Mouse (Mus musculus): ENCODE measurements around the gene Ptchd3.

Gene Ptchd3

DNA sequence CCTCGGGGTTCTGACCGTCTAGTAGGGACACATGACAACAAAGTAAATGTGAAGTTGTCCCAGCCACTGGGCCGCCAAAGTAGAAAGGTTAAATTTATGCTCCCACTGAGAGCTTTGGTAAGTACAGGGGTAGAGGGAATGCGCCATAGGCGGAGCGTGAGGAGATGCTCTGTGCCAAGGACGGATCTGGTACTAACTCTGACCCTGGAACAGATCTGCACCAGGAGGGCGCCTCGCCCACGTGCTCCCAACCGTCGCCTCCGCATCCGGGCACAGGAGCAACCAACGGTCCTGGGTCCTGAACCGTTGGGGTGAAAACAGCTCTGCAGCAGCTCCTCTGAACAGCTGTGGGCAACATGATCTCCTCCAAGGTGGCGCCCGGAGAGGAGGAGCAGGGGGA, at the start of gene Ptchd3:
Ptchd3 (plus strand) TSS at position 301 of the 400 bp plus-strand sequence.
- Histone ChIP-seq H3K9me3 (ENCODE audit: low read length) (no peaks in the 10 kb centered on the region), H3K4me3 (replicated peaks; ENCODE audit: low read length) (peak within 1 kb of the TSS; percentile 78), H3K4me1 (replicated peaks; ENCODE audit: low read depth, low read length) (peaks cover 9% of the 10 kb centered on the region; the same call in 1 of the 2 replicates), H3K27me3 (ENCODE audit: insufficient read depth, low read length) (peaks cover 37% of the 10 kb centered on the region), H3K36me3 (ENCODE audit: insufficient read depth, low read length) (no peaks in the 10 kb centered on the region)
- TF ChIP-seq POU5F1 (IDR thresholded peaks at IDR 0.05; ENCODE audit: borderline replicate concordance, low read length) (no peak), NANOG (IDR thresholded peaks at IDR 0.05; ENCODE audit: borderline replicate concordance, low read length) (no peak), CTCF (conservative IDR thresholded peaks at IDR 0.05; ENCODE audit: low read length) (no peak)

DNA sequence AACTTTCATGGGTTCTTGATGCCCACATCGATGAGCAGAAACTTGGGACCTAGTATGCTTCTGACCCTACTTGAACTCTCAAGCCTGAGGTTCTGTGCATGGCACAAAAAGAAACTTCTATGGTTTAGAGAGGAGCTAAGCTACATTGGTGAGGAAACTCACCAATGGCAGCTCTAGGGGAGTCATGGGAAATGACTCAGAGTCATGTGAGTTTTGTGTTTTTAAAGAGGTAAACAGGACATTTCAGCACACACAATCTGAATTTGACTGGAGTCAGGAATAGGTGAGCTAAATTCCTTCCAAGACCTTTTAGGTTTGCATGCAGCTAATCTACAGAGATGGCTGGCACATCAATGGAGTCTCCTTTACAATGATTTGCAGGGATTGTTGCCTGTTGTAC, 48.2 kb upstream of the Ptchd3 start:
- no peaks in the 10 kb centered on the region for H3K36me3 ChIP-seq (ENCODE audit: insufficient read depth, low read length)
- no peaks in the 10 kb centered on the region for H3K27me3 ChIP-seq (ENCODE audit: insufficient read depth, low read length)
- H3K9me3 ChIP-seq (ENCODE audit: low read length): peaks cover 25% of the 10 kb centered on the region
- no peaks in the 10 kb centered on the region for H3K4me1 ChIP-seq (replicated peaks; ENCODE audit: low read depth, low read length)
- H3K4me3 ChIP-seq (replicated peaks; ENCODE audit: low read length): no peak overlapping the region
- TF ChIP-seq NANOG (IDR thresholded peaks at IDR 0.05; ENCODE audit: borderline replicate concordance, low read length) (no peak), CTCF (conservative IDR thresholded peaks at IDR 0.05; ENCODE audit: low read length) (no peak), POU5F1 (IDR thresholded peaks at IDR 0.05; ENCODE audit: borderline replicate concordance, low read length) (no peak)

GRCm38 (mm10) chr11:121787456-121787855, 42.6 kb upstream of the Ptchd3 start:
- Histone ChIP-seq H3K4me1 (replicated peaks; ENCODE audit: low read depth, low read length) (no peaks in the 10 kb centered on the region), H3K4me3 (replicated peaks; ENCODE audit: low read length) (no peak overlapping the region), H3K36me3 (ENCODE audit: insufficient read depth, low read length) (no peaks in the 10 kb centered on the region), H3K9me3 (ENCODE audit: low read length) (no peaks in the 10 kb centered on the region), H3K27me3 (ENCODE audit: insufficient read depth, low read length) (no peaks in the 10 kb centered on the region)
- TF ChIP-seq NANOG (IDR thresholded peaks at IDR 0.05; ENCODE audit: borderline replicate concordance, low read length): no peak
- no peak for TF ChIP-seq CTCF (conservative IDR thresholded peaks at IDR 0.05; ENCODE audit: low read length)
- TF ChIP-seq POU5F1 (IDR thresholded peaks at IDR 0.05; ENCODE audit: borderline replicate concordance, low read length): no peak

DNA sequence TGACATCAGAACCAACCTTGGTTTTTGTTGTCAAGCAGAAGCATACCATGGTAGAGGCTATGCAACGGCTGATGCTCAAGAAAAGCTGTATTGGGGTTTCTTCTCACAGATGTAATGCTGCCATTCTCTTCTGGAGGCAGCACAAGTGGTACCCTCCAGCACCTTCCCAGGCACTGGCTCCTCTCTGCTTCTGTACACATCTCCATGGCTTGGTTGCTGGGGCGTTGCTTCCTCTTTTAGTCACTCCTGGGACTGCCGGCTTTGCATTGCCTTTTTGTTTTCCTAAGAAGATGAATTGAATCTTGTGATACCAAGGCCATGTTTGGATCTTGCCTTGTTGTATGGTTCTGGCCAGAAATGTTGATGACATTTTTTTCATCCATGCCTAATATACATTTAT, 40.5 kb upstream of the Ptchd3 start:
- no peaks in the 10 kb centered on the region for H3K36me3 ChIP-seq (ENCODE audit: insufficient read depth, low read length)
- no peaks in the 10 kb centered on the region for H3K27me3 ChIP-seq (ENCODE audit: insufficient read depth, low read length)
- TF ChIP-seq CTCF (conservative IDR thresholded peaks at IDR 0.05; ENCODE audit: low read length) (no peak), NANOG (IDR thresholded peaks at IDR 0.05; ENCODE audit: borderline replicate concordance, low read length) (no peak), POU5F1 (IDR thresholded peaks at IDR 0.05; ENCODE audit: borderline replicate concordance, low read length) (no peak)
- no peaks in the 10 kb centered on the region for H3K9me3 ChIP-seq (ENCODE audit: low read length)
- no peaks in the 10 kb centered on the region for H3K4me1 ChIP-seq (replicated peaks; ENCODE audit: low read depth, low read length)
- no peak overlapping the region for H3K4me3 ChIP-seq (replicated peaks; ENCODE audit: low read length)

DNA sequence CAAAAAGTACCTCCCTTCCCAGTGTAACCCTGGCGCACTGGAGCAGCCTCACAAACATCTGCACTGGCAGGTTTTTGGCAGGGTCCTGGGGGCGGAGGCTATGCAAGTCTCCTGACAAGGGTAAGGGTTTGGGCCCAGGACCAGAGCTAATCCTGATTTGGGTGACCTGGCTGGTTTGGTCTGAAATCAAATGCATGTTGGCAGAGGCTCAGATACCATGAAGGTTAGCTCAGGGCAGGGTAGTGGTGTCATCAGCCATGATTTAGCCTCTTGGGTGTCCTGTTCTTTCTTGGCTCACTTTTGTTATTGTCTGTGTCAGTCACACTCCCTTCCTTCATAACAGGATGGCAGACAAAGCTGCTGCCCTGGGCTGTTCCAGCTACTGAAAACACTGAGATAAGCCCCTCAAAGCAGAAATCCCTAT, 39.4 kb upstream of the Ptchd3 start:
- H3K36me3 ChIP-seq (ENCODE audit: insufficient read depth, low read length): no peaks in the 10 kb centered on the region
- H3K4me1 ChIP-seq (replicated peaks; ENCODE audit: low read depth, low read length): no peaks in the 10 kb centered on the region
- no peaks in the 10 kb centered on the region for H3K9me3 ChIP-seq (ENCODE audit: low read length)
- H3K27me3 ChIP-seq (ENCODE audit: insufficient read depth, low read length): no peaks in the 10 kb centered on the region
- H3K4me3 ChIP-seq (replicated peaks; ENCODE audit: low read length): no peak overlapping the region
- TF ChIP-seq CTCF (conservative IDR thresholded peaks at IDR 0.05; ENCODE audit: low read length) (no peak), NANOG (IDR thresholded peaks at IDR 0.05; ENCODE audit: borderline replicate concordance, low read length) (no peak), POU5F1 (IDR thresholded peaks at IDR 0.05; ENCODE audit: borderline replicate concordance, low read length) (no peak)

DNA sequence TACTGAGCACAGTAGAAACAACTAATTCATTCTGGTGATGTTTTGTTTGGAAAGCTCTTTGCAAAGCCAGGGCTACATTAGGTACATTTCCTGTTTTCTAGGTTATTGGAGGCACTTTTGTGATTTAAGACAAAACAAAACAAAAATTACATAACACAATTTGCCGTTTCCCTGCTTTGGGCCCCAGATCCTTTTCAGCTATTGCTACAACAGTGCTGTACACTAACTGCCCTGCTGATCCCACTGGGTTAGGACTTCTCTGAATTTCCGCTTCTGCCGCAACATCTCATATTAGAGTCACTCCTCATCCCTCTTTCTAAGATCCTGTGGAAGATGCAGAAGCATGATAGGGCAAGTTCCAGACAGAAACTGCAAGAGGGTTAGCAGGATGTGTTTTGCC, 38.6 kb upstream of the Ptchd3 start:
- Histone ChIP-seq H3K36me3 (ENCODE audit: insufficient read depth, low read length) (no peaks in the 10 kb centered on the region), H3K9me3 (ENCODE audit: low read length) (no peaks in the 10 kb centered on the region), H3K4me3 (replicated peaks; ENCODE audit: low read length) (no peak overlapping the region), H3K4me1 (replicated peaks; ENCODE audit: low read depth, low read length) (no peaks in the 10 kb centered on the region), H3K27me3 (ENCODE audit: insufficient read depth, low read length) (no peaks in the 10 kb centered on the region)
- TF ChIP-seq POU5F1 (IDR thresholded peaks at IDR 0.05; ENCODE audit: borderline replicate concordance, low read length) (no peak), NANOG (IDR thresholded peaks at IDR 0.05; ENCODE audit: borderline replicate concordance, low read length) (no peak), CTCF (conservative IDR thresholded peaks at IDR 0.05; ENCODE audit: low read length) (no peak)

GRCm38 (mm10) chr11:121791991-121792390, 38.1 kb upstream of the Ptchd3 start:
- Histone ChIP-seq H3K9me3 (ENCODE audit: low read length) (no peaks in the 10 kb centered on the region), H3K27me3 (ENCODE audit: insufficient read depth, low read length) (no peaks in the 10 kb centered on the region), H3K4me1 (replicated peaks; ENCODE audit: low read depth, low read length) (no peaks in the 10 kb centered on the region), H3K4me3 (replicated peaks; ENCODE audit: low read length) (no peak overlapping the region), H3K36me3 (ENCODE audit: insufficient read depth, low read length) (no peaks in the 10 kb centered on the region)
- TF ChIP-seq POU5F1 (IDR thresholded peaks at IDR 0.05; ENCODE audit: borderline replicate concordance, low read length) (no peak), NANOG (IDR thresholded peaks at IDR 0.05; ENCODE audit: borderline replicate concordance, low read length) (no peak), CTCF (conservative IDR thresholded peaks at IDR 0.05; ENCODE audit: low read length) (no peak)

DNA sequence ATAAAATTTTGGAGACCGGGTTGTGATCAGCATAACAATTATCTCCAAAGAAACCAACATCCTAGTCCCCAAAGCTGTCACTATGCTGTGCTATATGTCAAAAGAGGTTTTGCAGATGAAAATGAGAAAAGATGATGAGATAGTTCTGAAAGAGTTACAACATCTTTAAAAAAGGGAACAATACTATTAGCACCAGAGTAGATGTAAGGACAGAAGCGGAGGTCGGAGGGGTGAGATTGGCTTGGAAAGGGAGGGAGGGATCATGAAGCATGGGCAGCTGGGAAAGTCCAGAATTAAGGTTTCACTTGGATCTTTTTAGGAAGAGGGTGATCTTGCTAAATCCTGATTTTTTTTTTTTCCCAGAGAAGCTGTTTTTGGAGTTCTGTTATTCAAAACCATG, 36.5 kb upstream of the Ptchd3 start:
- Histone ChIP-seq H3K9me3 (ENCODE audit: low read length) (no peaks in the 10 kb centered on the region), H3K4me1 (replicated peaks; ENCODE audit: low read depth, low read length) (no peaks in the 10 kb centered on the region), H3K4me3 (replicated peaks; ENCODE audit: low read length) (no peak overlapping the region), H3K27me3 (ENCODE audit: insufficient read depth, low read length) (no peaks in the 10 kb centered on the region), H3K36me3 (ENCODE audit: insufficient read depth, low read length) (no peaks in the 10 kb centered on the region)
- TF ChIP-seq NANOG (IDR thresholded peaks at IDR 0.05; ENCODE audit: borderline replicate concordance, low read length) (no peak), POU5F1 (IDR thresholded peaks at IDR 0.05; ENCODE audit: borderline replicate concordance, low read length) (no peak), CTCF (conservative IDR thresholded peaks at IDR 0.05; ENCODE audit: low read length) (no peak)

GRCm38 (mm10) chr11:121794186-121794585, 35.9 kb upstream of the Ptchd3 start:
- no peaks in the 10 kb centered on the region for H3K9me3 ChIP-seq (ENCODE audit: low read length)
- H3K4me3 ChIP-seq (replicated peaks; ENCODE audit: low read length): no peak overlapping the region
- no peak for TF ChIP-seq CTCF (conservative IDR thresholded peaks at IDR 0.05; ENCODE audit: low read length)
- TF ChIP-seq NANOG (IDR thresholded peaks at IDR 0.05; ENCODE audit: borderline replicate concordance, low read length): no peak
- TF ChIP-seq POU5F1 (IDR thresholded peaks at IDR 0.05; ENCODE audit: borderline replicate concordance, low read length): no peak
- H3K36me3 ChIP-seq (ENCODE audit: insufficient read depth, low read length): no peaks in the 10 kb centered on the region
- H3K4me1 ChIP-seq (replicated peaks; ENCODE audit: low read depth, low read length): no peaks in the 10 kb centered on the region
- H3K27me3 ChIP-seq (ENCODE audit: insufficient read depth, low read length): no peaks in the 10 kb centered on the region

Measured in E14TG2a.4 (cell line).